Mouse (Mus musculus): Measurements from ENCODE around the gene Serbp1. TPM values are rescaled to one million over a fixed set of nuclear protein-coding genes. Genes with fewer than 3 reads are reported as not detected.

Serbp1 gene
- polyA plus RNA-seq, 1 experiment from 2014 or later, result 755 TPM

GRCm38 (mm10) chr6:67300710-67301163 lies 62.8 kb downstream of the Serbp1 start:
- Histone ChIP-seq H3K9ac (ENCODE audit: low read depth, low read length) (no peak overlapping the region), H3K27me3 (replicated peaks; ENCODE audit: control insufficient read depth, insufficient read depth, low read length) (no peaks in the 10 kb centered on the region), H3K4me3 (ENCODE audit: low read depth, low read length) (no peak overlapping the region), H3K27ac (ENCODE audit: low read depth, low read length) (no peak overlapping the region), H3K4me2 (no peak overlapping the region), H3K9me3 (ENCODE audit: control insufficient read depth, low read length) (no peaks in the 10 kb centered on the region), H3K4me1 (replicated peaks; ENCODE audit: control insufficient read depth, insufficient read depth, low read length) (no peaks in the 10 kb centered on the region; the same call in 1 of the 2 replicates), H3K36me3 (ENCODE audit: control insufficient read depth, insufficient read depth, low read length) (no peaks in the 10 kb centered on the region)
- DNase-seq (ENCODE audit: low spot score), result no peak
- WGBS, result 66% methylated on average over 6 of the region's 6 CpGs
- ATAC-seq (replicated peaks; ENCODE audit: low FRiP score), result no peak

DNA sequence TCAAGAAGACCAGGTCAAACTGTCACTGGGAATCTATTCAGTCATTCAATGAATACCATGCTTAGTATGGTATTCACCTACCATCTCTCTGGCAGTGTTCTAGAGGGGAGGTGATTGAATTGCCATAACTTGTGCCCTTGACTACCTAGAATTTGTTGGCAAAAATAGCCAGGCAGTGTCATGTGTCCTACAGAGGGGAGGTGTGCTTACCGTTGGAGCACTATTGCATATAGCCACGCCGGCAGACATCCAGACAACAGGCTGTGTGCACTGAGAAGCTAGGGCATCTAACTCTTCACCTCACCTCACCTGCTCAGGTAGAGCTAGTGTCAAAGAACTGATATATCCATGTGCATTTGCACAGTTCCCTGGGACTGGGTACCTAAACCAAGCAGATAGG lies 63.3 kb downstream of the Serbp1 start:
- Histone ChIP-seq H3K27ac (ENCODE audit: low read depth, low read length) (no peak overlapping the region), H3K9ac (ENCODE audit: low read depth, low read length) (no peak overlapping the region), H3K9me3 (ENCODE audit: control insufficient read depth, low read length) (no peaks in the 10 kb centered on the region), H3K4me2 (no peak overlapping the region), H3K36me3 (ENCODE audit: control insufficient read depth, insufficient read depth, low read length) (no peaks in the 10 kb centered on the region), H3K4me1 (replicated peaks; ENCODE audit: control insufficient read depth, insufficient read depth, low read length) (no peaks in the 10 kb centered on the region; the same call in 1 of the 2 replicates), H3K27me3 (replicated peaks; ENCODE audit: control insufficient read depth, insufficient read depth, low read length) (no peaks in the 10 kb centered on the region), H3K4me3 (ENCODE audit: low read depth, low read length) (no peak overlapping the region)
- ATAC-seq (replicated peaks; ENCODE audit: low FRiP score), result no peak
- 88% methylated on average over 3 of the region's 3 CpGs for WGBS
- DNase-seq (ENCODE audit: low spot score), result no peak

GRCm38 (mm10) chr6:67302471-67302870 lies 64.5 kb downstream of the Serbp1 start:
- H3K27me3 ChIP-seq (replicated peaks; ENCODE audit: control insufficient read depth, insufficient read depth, low read length), result no peaks in the 10 kb centered on the region
- H3K36me3 ChIP-seq (ENCODE audit: control insufficient read depth, insufficient read depth, low read length), result no peaks in the 10 kb centered on the region
- 80% methylated on average over 4 of the region's 4 CpGs for WGBS
- H3K4me1 ChIP-seq (replicated peaks; ENCODE audit: control insufficient read depth, insufficient read depth, low read length), result no peaks in the 10 kb centered on the region; the same call in 1 of the 2 replicates
- ATAC-seq (replicated peaks; ENCODE audit: low FRiP score) (no peak), DNase-seq (ENCODE audit: low spot score) (no peak)
- H3K9ac ChIP-seq (ENCODE audit: low read depth, low read length), result no peak overlapping the region
- no peak overlapping the region for H3K27ac ChIP-seq (ENCODE audit: low read depth, low read length)
- H3K9me3 ChIP-seq (ENCODE audit: control insufficient read depth, low read length), result no peaks in the 10 kb centered on the region
- H3K4me2 ChIP-seq, result no peak overlapping the region
- no peak overlapping the region for H3K4me3 ChIP-seq (ENCODE audit: low read depth, low read length)

DNA sequence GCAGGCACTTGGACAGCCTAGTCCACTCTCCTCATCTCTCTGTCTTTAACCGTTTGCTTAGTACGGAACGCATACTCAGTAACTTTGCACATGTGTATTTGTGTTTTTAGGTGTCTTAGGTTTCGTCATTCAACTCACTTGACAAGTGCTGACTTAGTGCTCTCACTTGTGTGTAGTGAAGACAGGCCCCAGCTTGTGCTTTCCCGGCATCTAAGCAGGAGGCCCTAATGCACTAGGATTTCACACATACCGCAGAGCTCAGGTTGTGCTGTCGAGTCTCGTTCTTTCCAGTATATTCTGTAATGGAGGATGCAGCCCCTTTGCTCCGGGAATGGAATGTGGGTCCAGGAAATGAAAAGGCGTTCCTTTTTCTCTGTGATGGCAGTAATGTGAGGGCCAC lies 65.2 kb downstream of the Serbp1 start:
- no peak overlapping the region for H3K9ac ChIP-seq (ENCODE audit: low read depth, low read length)
- DNase-seq (ENCODE audit: low spot score), result no peak
- ATAC-seq (replicated peaks; ENCODE audit: low FRiP score), result no peak
- no peak overlapping the region for H3K4me3 ChIP-seq (ENCODE audit: low read depth, low read length)
- H3K4me2 ChIP-seq, result no peak overlapping the region
- H3K36me3 ChIP-seq (ENCODE audit: control insufficient read depth, insufficient read depth, low read length), result no peaks in the 10 kb centered on the region
- no peak overlapping the region for H3K27ac ChIP-seq (ENCODE audit: low read depth, low read length)
- H3K9me3 ChIP-seq (ENCODE audit: control insufficient read depth, low read length), result no peaks in the 10 kb centered on the region
- no peaks in the 10 kb centered on the region; the same call in 1 of the 2 replicates for H3K4me1 ChIP-seq (replicated peaks; ENCODE audit: control insufficient read depth, insufficient read depth, low read length)
- no peaks in the 10 kb centered on the region for H3K27me3 ChIP-seq (replicated peaks; ENCODE audit: control insufficient read depth, insufficient read depth, low read length)
- 84% methylated on average over 10 of the region's 10 CpGs for WGBS

DNA sequence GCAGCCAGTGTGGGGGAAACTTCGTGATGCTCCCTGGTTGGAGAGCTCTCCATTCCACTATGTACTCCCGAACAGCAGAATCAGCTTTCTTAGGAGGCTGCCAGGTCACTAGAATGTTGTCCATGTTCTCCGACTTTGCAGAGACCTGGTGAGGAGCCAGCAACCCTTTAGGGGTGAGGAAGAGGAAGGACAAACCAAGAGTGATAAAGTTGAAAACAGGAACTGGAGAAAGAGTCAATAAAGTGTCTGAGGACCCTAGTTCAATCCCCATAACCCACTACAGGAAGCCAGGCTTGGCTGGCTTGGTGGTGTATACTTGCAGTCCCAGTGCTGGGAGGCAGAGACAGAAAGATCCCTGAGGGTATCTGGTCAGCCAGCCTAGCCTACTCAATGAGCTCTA lies 71.0 kb downstream of the Serbp1 start:
- Histone ChIP-seq H3K27ac (ENCODE audit: low read depth, low read length) (no peak overlapping the region), H3K4me3 (ENCODE audit: low read depth, low read length) (no peak overlapping the region), H3K36me3 (ENCODE audit: control insufficient read depth, insufficient read depth, low read length) (no peaks in the 10 kb centered on the region), H3K4me1 (replicated peaks; ENCODE audit: control insufficient read depth, insufficient read depth, low read length) (no peaks in the 10 kb centered on the region), H3K9me3 (ENCODE audit: control insufficient read depth, low read length) (no peaks in the 10 kb centered on the region), H3K4me2 (no peak overlapping the region), H3K9ac (ENCODE audit: low read depth, low read length) (no peak overlapping the region), H3K27me3 (replicated peaks; ENCODE audit: control insufficient read depth, insufficient read depth, low read length) (no peaks in the 10 kb centered on the region)
- no peak for DNase-seq (ENCODE audit: low spot score)
- WGBS, result 65% methylated on average over 3 of the region's 3 CpGs
- ATAC-seq (replicated peaks; ENCODE audit: low FRiP score), result no peak

GRCm38 (mm10) chr6:67309752-67310151 lies 71.8 kb downstream of the Serbp1 start:
- 62% methylated on average over 3 of the region's 3 CpGs for WGBS
- DNase-seq (ENCODE audit: low spot score) (no peak), ATAC-seq (replicated peaks; ENCODE audit: low FRiP score) (no peak)
- H3K4me1 ChIP-seq (replicated peaks; ENCODE audit: control insufficient read depth, insufficient read depth, low read length), result no peaks in the 10 kb centered on the region
- no peak overlapping the region for H3K9ac ChIP-seq (ENCODE audit: low read depth, low read length)
- H3K27ac ChIP-seq (ENCODE audit: low read depth, low read length), result no peak overlapping the region
- H3K4me3 ChIP-seq (ENCODE audit: low read depth, low read length), result no peak overlapping the region
- H3K4me2 ChIP-seq, result no peak overlapping the region
- no peaks in the 10 kb centered on the region for H3K9me3 ChIP-seq (ENCODE audit: control insufficient read depth, low read length)
- no peaks in the 10 kb centered on the region for H3K36me3 ChIP-seq (ENCODE audit: control insufficient read depth, insufficient read depth, low read length)
- H3K27me3 ChIP-seq (replicated peaks; ENCODE audit: control insufficient read depth, insufficient read depth, low read length), result no peaks in the 10 kb centered on the region

DNA sequence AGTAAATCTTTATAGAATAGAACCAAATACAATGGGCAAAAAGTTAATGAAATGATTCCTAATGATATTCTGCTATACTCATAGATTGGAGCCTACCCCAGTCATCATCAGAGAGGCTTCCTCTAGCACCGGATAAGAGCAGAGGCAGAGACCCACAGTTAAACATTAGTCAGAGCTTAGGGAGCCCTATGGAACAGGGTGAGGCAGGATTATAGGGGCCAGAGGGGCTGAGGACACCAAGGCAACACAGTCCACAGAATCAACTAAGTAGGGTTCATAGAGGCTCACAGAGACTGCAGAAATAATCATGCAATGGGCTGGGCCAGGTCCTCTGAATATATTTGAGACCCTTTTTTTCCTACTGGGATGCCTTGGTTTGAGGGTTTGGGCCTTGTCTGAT lies 76.7 kb downstream of the Serbp1 start:
- DNase-seq (ENCODE audit: low spot score) (no peak), ATAC-seq (replicated peaks; ENCODE audit: low FRiP score) (no peak)
- H3K4me1 ChIP-seq (replicated peaks; ENCODE audit: control insufficient read depth, insufficient read depth, low read length), result no peaks in the 10 kb centered on the region
- no peaks in the 10 kb centered on the region for H3K27me3 ChIP-seq (replicated peaks; ENCODE audit: control insufficient read depth, insufficient read depth, low read length)
- no peak overlapping the region for H3K4me2 ChIP-seq
- no peak overlapping the region for H3K9ac ChIP-seq (ENCODE audit: low read depth, low read length)
- no peaks in the 10 kb centered on the region for H3K36me3 ChIP-seq (ENCODE audit: control insufficient read depth, insufficient read depth, low read length)
- H3K4me3 ChIP-seq (ENCODE audit: low read depth, low read length), result no peak overlapping the region
- H3K27ac ChIP-seq (ENCODE audit: low read depth, low read length), result no peak overlapping the region
- 77% methylated on average over 1 of the region's 1 CpGs for WGBS
- no peaks in the 10 kb centered on the region for H3K9me3 ChIP-seq (ENCODE audit: control insufficient read depth, low read length)

- Histone ChIP-seq H3K36me3 (ENCODE audit: control insufficient read depth, insufficient read depth, low read length) (no peaks in the 10 kb centered on the region), H3K4me3 (ENCODE audit: low read depth, low read length) (no peak overlapping the region), H3K4me1 (replicated peaks; ENCODE audit: control insufficient read depth, insufficient read depth, low read length) (no peaks in the 10 kb centered on the region), H3K9me3 (ENCODE audit: control insufficient read depth, low read length) (no peaks in the 10 kb centered on the region), H3K27me3 (replicated peaks; ENCODE audit: control insufficient read depth, insufficient read depth, low read length) (no peaks in the 10 kb centered on the region), H3K4me2 (no peak overlapping the region), H3K27ac (ENCODE audit: low read depth, low read length) (no peak overlapping the region), H3K9ac (ENCODE audit: low read depth, low read length) (no peak overlapping the region)
- 79% methylated on average over 5 of the region's 5 CpGs for WGBS
- no peak for ATAC-seq (replicated peaks; ENCODE audit: low FRiP score)
- DNase-seq (ENCODE audit: low spot score), result no peak
These were observed 79.1 kb downstream of the Serbp1 start for GRCm38 (mm10) chr6:67317068-67317467.

DNA sequence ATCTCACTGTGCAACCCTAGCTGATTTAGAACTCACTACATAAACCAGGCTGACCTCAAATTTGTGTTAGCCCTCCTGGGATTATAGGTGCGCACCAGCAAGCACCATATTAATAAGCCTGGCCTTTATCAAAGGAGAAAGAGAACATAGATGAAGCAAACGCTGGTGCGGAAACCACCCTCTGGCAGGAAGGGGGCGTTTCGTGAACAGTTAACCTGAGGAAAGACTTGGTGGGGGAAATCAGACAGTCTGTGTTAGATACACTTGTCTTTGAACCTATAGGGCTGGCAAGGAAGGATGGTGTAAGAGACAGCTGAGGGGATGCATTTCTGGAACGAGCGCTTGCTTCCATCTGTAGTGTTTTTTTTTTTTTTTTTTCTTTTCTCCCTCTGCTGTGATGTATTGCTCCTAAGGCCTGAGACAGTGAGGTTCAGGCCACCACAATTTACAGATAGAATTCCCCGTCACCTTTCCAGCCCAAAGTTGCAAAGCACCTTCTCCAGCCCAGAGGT lies 79.9 kb downstream of the Serbp1 start:
- Histone ChIP-seq H3K36me3 (ENCODE audit: control insufficient read depth, insufficient read depth, low read length) (no peaks in the 10 kb centered on the region), H3K4me2 (no peak overlapping the region), H3K27ac (ENCODE audit: low read depth, low read length) (no peak overlapping the region), H3K9ac (ENCODE audit: low read depth, low read length) (no peak overlapping the region), H3K4me1 (replicated peaks; ENCODE audit: control insufficient read depth, insufficient read depth, low read length) (no peaks in the 10 kb centered on the region), H3K4me3 (ENCODE audit: low read depth, low read length) (no peak overlapping the region), H3K9me3 (ENCODE audit: control insufficient read depth, low read length) (no peaks in the 10 kb centered on the region), H3K27me3 (replicated peaks; ENCODE audit: control insufficient read depth, insufficient read depth, low read length) (no peaks in the 10 kb centered on the region)
- peak; percentile 2; the same call in 1 of the 2 replicates for ATAC-seq (replicated peaks; ENCODE audit: low FRiP score)
- no peak for DNase-seq (ENCODE audit: low spot score)
- 79% methylated on average over 8 of the region's 8 CpGs for WGBS
